Mouse (Mus musculus): ENCODE measurements around the gene Fam98a.

GRCm38 (mm10) chr17:75519239-75519900 is 32.4 kb downstream of the Fam98a start:
- TF ChIP-seq ZNF384 (IDR thresholded peaks at IDR 0.05; ENCODE audit: low read depth, low read length), result no peak
- no peak for TF ChIP-seq HCFC1 (IDR thresholded peaks at IDR 0.05; ENCODE audit: borderline replicate concordance, insufficient read depth, low read length)
- no peak for TF ChIP-seq CHD2 (IDR thresholded peaks at IDR 0.05; ENCODE audit: low read depth, low read length)

Data from ES-E14 (cell line).